Mouse (Mus musculus): Measurements from ENCODE around the gene Parva. TPM values are rescaled to one million over a fixed set of nuclear protein-coding genes. Genes with fewer than 3 reads are reported as not detected.

The Parva gene
- polyA plus RNA-seq, 1 experiment = 126 TPM

DNA sequence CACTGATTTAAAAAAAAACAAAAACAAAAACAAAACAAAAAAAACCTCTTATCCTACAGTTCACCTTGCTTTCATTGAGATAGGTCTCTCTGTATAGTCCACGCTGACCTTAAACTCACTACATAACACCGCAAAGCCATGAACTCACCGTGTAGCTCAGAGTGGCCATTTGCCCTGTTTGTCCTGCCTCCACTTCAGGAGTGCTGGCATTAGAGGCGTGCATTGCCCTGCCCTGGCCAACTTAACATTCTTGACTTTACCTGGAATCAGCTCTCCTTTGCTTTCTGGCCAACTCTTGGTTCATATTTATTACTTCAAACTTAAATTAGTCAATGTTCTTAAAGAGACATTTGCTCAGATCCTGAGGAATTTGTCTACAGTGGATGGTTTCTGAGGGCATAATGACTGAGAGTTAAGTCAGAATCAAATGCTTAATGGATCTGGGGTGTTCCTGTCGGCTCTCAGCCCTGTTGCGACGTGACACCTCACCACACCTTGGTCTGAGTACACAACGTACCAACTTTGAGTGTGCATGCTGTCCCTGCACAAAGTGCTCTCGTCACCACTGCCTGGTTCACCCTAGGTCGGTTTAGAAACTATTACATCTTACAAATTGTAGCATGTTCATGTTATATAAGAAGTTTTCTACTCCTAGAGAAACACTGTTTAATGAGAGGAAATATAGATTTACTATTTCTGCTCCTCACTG lies 207.4 kb downstream of the Parva start:
- no peaks in the 10 kb centered on the region for H3K27me3 ChIP-seq (ENCODE audit: control insufficient read depth, insufficient read depth, insufficient read length)
- no peak overlapping the region for H3K4me3 ChIP-seq (ENCODE audit: insufficient read depth, poor library complexity, severe bottlenecking)
- H3K36me3 ChIP-seq (ENCODE audit: control insufficient read depth, insufficient read depth) = no peaks in the 10 kb centered on the region
- H3ac ChIP-seq (ENCODE audit: control insufficient read depth, insufficient read length, low read depth) = no peak overlapping the region
- no peaks in the 10 kb centered on the region for H3K79me3 ChIP-seq (ENCODE audit: low read depth)
- no peaks in the 10 kb centered on the region for H3K79me2 ChIP-seq (ENCODE audit: control insufficient read depth, insufficient read depth)
- TF ChIP-seq MYOG (IDR thresholded peaks at IDR 0.05; ENCODE audit: control insufficient read depth, extremely low read depth, insufficient read length) (no peak), MAX (IDR thresholded peaks at IDR 0.05) (no peak), FOSL1 (IDR thresholded peaks at IDR 0.05; ENCODE audit: insufficient read depth, low read length, poor library complexity, severe bottlenecking) (no peak), MYOD1 (IDR thresholded peaks at IDR 0.05; ENCODE audit: control insufficient read depth, insufficient read length, low read depth) (no peak), CTCF (IDR thresholded peaks at IDR 0.05; ENCODE audit: control insufficient read depth, insufficient read depth, insufficient read length) (no peak), CEBPB (IDR thresholded peaks at IDR 0.05; ENCODE audit: low read depth) (no peak), USF1 (IDR thresholded peaks at IDR 0.05; ENCODE audit: low read depth) (no peak)

DNA sequence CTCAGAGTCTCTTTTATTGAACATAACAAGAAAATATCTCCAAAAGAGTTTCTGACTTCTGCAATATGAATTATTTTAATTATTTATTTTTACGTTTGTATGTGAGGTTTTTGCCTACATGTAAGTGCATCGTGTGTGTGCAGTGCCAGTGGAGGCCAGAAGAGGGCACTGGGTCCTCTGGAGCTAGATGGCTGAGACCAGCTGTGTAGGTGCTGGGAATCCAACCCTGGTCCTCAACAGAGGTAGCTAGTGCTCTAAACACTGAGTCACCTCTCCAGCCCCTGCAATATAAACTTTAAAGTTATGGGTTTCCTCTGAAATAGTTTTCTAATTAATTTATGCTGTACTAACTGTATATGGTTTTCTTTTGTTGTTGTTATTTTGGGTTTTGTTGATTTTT lies 208.6 kb downstream of the Parva start:
- Histone ChIP-seq H3K79me3 (ENCODE audit: low read depth) (no peaks in the 10 kb centered on the region), H3ac (ENCODE audit: control insufficient read depth, insufficient read length, low read depth) (no peak overlapping the region), H3K4me3 (ENCODE audit: insufficient read depth, poor library complexity, severe bottlenecking) (no peak overlapping the region), H3K79me2 (ENCODE audit: control insufficient read depth, insufficient read depth) (no peaks in the 10 kb centered on the region), H3K27me3 (ENCODE audit: control insufficient read depth, insufficient read depth, insufficient read length) (no peaks in the 10 kb centered on the region), H3K36me3 (ENCODE audit: control insufficient read depth, insufficient read depth) (no peaks in the 10 kb centered on the region)
- TF ChIP-seq MYOD1 (IDR thresholded peaks at IDR 0.05; ENCODE audit: control insufficient read depth, insufficient read length, low read depth) = no peak
- TF ChIP-seq USF1 (IDR thresholded peaks at IDR 0.05; ENCODE audit: low read depth) = no peak
- no peak for TF ChIP-seq CEBPB (IDR thresholded peaks at IDR 0.05; ENCODE audit: low read depth)
- no peak for TF ChIP-seq MYOG (IDR thresholded peaks at IDR 0.05; ENCODE audit: control insufficient read depth, extremely low read depth, insufficient read length)
- no peak for TF ChIP-seq MAX (IDR thresholded peaks at IDR 0.05)
- TF ChIP-seq CTCF (IDR thresholded peaks at IDR 0.05; ENCODE audit: control insufficient read depth, insufficient read depth, insufficient read length) = no peak
- TF ChIP-seq FOSL1 (IDR thresholded peaks at IDR 0.05; ENCODE audit: insufficient read depth, low read length, poor library complexity, severe bottlenecking) = no peak

Other genes starting within 250 kb of the Parva start
- 76.9 TPM for gene Mical2, start 201.6 kb upstream of the Parva start, polyA plus RNA-seq (2012; fragmentation: generic; extraction: Trizol)